Mouse (Mus musculus) B cell, adult (primary cell): ENCODE results near the gene Kctd15. TPM values are rescaled to one million over a fixed set of nuclear protein-coding genes. Genes with fewer than 3 reads are reported as not detected.

Experiments used
- total RNA-seq: library from RNA; stranded (reverse); gene quantifications from 4 replicates; pipeline ENCODE4 v1.2.4, GENCODE M21; 2023; ENCODE audit not compliant: inconsistent age

The Kctd15 gene
- 0.48 to 1.7 TPM (median 1.2 TPM) in 4 replicates for total RNA-seq

DNA sequence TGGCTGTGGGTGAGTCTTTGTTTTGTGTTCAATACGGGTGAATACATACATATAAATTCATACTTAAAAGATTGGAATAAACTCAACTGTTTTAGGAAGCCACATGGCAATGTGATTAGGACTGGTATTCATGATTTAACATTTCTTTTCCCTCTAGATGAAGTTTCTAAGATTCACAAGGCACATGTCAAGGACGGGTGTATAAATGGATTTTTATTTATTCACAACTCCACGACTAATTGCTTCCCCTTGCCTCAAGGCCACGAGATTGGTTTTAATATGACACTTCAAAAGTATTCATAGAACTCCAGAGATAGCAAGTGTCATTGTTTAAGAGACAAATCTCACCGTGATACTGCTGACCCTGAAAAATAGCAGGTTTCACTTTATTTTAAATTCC, at the start of gene Kctd15:
Kctd15 (minus strand) TSS at position 101 of the 400 bp plus-strand sequence.

Other genes with a start within 250 kb of the Kctd15 start
- gene Chst8, start 156.0 kb upstream of the Kctd15 start, total RNA-seq: not detected in 4 replicates